Mouse (Mus musculus): ENCODE results near the gene Ndufb10.

DNA sequence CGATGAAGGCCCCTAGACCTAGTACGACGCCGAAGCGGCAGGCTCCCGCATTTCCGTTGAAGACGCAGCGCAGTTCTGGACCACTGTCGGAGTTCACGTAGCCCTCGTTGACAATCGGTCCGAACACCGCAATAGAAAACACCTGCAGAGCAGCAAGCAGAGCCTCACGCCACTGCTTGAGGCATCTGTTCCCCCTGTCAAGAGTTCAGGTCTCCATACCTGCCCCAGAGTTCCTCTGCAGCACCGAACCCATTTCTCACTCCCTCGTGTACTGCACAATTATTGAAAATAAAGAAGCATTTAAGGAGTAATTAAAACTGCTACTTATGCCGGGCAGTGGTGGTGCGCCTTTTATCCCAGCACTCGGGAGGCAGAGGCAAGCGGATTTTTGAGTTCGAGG lies 36.7 kb downstream of the Ndufb10 start:
- TF ChIP-seq GATA1 (IDR thresholded peaks at IDR 0.05; ENCODE audit: borderline replicate concordance, low read length), result no peak
- TF ChIP-seq FLI1 (IDR thresholded peaks at IDR 0.05; ENCODE audit: low read length), result no peak
